Mouse (Mus musculus): Measurements from ENCODE around the gene Mon1a.
A peak's percentile ranks its signal among the peaks of the same experiment; 100 is the strongest.

The Mon1a gene

DNA sequence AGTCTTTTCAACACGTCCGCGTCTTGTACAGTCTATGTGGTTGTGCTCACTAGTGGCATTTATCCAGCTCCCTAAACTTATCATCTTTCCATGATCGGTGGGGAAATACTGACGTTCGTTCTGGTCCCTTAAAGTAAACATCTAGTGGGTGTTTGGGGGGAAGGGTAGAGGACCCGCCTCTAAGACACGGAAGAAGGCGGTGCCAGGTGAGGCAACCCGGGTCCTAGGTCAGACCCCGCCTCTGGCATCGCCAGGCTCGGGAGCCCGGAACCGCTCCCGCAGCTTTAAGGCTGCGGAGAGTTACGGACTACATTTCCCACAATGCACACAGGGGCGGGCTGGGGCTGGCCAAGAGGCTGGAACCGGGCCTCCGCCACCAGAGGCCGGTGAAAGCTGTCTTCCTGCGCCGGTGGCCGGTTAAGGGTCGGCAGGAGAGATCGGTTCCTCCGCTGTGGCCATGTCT lies at the start of gene Mon1a:
TSS of gene Mon1a (plus strand) at position 348 of the 463 bp plus-strand sequence.
- peak; percentile 89 to 91 for DNase-seq (ENCODE audit: low spot score in 2 of 2)

DNA sequence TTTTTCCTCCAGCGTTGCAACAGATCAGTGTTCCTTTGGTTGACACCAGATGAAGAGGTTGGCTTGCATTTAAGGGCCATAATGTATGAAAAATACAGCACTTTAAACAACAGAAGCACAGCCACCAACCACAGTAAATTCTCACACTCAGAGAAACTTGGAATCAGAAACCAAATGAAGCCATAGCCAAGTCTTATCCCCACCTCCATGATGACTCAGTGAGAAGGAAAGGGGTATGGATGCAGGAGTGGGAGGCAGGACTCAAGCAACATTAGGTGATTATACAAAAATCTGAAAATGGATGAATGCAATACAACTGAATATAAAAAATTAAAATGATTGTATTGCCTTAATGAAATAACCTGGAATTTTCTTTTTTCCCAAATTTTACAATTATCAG lies 49.1 kb upstream of the Mon1a start:
- DNase-seq (ENCODE audit: low spot score in 2 of 2) = peak in 1 of 2 experiments; percentile 13

DNA sequence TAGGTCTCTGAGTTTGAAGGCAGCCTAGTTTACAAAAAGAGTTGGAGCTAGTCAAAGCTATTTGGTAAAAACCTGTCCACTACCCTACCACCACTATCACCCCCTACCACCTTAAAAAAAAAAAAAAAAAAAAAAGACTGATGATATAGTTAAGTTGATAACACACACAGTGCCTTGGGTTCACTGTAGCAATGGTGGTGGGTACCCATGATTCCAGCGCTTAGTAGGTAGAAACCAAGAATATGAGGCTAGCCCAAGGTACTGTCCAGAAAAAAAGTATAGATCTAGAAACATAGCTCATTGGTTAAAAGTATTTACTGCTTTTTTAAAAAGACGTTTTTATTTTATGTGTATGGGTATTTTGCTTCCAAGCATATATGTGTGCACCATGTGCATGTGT lies 45.2 kb upstream of the Mon1a start:
- no peak for DNase-seq (ENCODE audit: low spot score in 2 of 2)

DNA sequence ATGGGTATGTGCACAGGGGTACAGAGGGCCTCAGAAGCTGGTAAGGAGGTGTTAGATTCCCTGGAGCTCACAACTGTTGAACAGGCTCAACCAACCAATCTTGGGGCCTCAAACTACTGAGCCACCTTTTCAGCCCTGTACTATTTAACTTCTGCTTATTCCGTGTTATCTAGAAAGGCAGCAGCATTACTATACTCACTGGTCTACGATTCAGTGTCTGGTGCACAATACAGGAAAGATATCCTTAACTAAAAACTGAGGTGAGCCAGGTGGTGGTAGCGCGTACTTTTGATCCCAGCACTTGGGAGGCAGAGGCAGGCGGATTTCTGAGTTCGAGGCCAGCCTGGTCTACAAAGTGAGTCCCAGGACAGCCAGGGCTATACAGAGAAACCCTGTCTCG lies 39.0 kb upstream of the Mon1a start:
- no peak for DNase-seq (ENCODE audit: low spot score in 2 of 2)

DNA sequence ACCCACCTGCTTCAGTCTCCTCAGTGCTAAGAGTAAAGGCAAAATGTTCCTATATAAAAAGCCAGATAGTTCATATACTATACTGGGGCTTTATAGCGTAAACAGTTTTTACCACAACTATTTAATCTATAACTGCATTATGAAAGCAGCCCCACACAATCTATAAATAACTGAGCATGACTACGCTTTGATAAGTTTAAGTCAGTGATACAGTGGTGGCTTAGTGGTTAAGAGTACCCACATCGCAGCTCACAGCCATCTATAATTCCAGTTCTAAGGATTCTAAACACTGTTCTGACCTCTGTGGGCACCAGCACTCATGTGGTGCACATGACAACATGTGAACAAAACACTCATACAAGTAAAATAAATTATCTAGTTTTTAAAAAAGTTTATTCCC lies 29.6 kb upstream of the Mon1a start:
- DNase-seq (ENCODE audit: low spot score in 2 of 2) = no peak

DNA sequence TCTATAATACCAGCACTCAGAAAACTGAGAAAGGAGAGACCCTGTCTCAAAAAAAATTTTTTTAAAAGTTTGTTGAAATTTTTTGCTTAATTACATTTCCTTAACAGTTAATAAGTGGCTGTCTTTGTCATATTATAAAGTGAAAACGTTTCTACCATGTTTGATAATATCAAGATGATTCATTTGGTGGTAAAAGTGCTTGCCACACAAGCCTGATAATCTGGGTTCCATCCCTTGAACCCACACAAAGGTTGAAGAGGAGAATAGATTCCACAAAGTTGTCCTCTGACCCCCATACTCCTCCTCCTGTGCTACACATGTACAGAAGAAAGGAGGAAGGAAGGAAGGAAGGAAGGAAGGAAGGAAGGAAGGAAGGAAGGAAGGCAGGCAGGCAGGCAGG lies 23.5 kb upstream of the Mon1a start:
- no peak for DNase-seq (ENCODE audit: low spot score in 2 of 2)

DNA sequence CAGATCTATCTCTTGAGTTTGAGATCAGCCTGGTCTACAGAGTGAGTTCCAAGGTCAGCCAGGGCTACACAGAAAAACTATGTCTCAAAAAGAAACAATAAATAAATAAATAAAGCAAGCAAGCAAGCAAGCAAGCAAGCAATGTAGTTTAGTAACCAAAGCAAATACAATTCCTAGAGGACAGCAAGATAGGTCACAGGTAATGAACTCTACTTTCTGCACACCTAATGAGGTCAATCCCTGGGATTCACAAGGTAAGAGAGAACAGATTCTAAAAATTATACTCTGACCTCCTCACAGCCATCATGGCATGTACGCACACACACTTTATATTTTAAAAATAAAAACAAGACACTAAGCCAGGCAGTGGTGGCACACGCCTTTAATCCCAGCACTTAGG lies 21.9 kb upstream of the Mon1a start:
- DNase-seq (ENCODE audit: low spot score in 2 of 2) = no peak

DNA sequence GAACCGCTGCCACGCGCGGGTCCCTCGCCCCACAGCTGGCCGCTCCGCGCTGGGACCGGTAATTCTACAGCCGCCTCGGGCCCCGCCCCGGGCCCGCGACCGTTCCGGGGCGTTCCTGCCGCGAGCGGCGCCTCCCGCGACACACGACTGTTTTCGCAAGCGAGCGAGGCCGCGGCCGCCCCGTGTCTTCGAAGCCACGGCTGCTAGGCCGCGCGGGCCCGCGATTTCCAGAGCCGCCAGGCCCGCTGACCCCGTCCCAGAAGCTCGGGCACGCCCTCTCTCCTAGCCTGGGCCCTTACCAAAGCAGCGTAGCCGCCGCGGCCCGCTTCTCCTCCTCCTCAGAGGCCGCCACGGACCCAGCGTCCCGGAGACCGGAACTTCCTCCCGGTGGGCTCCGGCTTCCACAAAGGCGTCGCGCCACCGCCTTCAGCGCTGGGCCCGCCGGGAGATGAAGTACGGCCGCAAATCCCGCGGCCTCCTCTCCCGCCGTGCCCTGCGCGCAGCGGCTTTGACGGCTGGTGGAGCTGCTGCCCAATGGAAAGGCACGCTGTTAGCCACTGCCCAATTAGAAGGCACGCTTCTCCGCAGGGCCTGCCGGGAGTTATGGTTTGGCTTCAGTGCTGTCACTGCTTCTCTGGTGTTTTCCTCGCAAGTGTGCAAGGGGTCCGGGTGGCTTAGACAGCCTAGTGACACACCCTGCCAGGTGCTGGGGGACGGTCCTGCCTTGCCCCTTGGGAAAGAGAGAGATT lies 15.4 kb upstream of the Mon1a start:
- DNase-seq (ENCODE audit: low spot score in 2 of 2) = peak; percentile 96 to 97

DNA sequence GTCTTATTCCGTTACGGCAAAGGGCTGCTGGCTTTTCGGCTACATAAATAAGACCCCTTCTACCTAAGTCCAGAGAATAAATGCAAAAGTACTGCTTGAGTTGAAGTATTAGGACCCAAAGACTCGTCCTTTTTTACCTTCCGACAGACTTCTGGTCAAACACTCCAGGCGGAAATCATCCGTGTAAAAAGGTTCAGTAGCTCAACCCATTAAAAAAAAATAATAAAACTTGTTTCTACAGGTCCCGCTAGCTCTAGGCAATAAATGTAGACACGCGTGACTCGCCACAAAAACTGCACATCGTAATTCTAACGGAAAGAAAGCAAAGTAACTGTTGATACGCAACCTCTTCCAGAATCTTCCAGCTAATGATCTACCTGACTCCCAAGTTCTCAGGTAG lies 14.8 kb upstream of the Mon1a start, which contains the start of gene Rbm6:
TSS of gene Rbm6 (minus strand) at position 101 of the 400 bp plus-strand sequence.
- no peak for DNase-seq (ENCODE audit: low spot score in 2 of 2)

DNA sequence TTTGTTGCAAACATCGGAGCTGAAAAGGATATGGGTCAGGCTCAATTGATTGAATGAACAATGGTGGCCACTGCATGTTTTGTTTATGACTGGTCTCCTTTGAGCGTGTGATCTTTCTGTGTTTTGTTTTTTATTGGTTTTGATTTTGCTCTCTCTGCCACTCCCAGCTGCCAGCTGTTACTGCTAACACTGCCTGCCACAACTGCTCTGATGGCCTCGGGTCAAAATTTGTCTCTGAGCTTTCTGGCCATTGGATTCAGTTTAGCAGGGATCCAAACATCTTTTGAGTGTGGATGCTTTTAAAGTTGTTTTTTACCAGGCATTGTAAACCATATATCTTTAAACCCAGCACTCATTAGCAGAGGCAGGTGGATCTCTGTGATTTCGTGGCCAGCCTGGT lies 7.5 kb upstream of the Mon1a start:
- DNase-seq (ENCODE audit: low spot score in 2 of 2) = no peak

DNA sequence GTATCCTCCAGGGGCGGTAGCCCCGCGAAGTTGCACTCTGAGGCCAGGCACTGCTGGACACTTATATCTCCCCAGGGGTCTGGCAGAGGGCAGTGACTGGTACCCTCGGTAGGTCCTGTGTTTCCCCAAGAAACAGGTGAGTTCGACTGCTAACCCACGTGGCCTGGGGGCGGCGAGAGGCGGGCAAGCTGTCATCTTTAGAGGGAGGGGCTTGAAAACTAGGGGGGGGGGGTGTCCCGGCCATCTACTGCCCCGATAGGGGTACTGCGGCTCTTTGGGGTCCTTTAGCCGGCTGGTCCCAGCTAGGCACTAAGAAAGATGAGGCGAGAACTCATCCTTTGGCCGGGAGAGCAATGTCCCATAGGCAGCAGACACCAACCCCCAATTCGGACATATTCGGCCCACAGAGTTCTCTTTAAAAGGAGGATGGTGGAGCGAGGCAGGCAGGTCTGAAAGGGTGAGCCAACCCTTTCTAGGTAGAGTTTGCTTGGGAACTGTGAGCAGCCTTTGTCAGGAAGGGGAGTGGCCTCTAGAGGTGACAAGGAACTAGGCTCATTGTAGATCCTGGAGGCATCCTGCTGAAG lies 408 bp downstream of the Mon1a start:
- no peak for DNase-seq (ENCODE audit: low spot score in 2 of 2)

DNA sequence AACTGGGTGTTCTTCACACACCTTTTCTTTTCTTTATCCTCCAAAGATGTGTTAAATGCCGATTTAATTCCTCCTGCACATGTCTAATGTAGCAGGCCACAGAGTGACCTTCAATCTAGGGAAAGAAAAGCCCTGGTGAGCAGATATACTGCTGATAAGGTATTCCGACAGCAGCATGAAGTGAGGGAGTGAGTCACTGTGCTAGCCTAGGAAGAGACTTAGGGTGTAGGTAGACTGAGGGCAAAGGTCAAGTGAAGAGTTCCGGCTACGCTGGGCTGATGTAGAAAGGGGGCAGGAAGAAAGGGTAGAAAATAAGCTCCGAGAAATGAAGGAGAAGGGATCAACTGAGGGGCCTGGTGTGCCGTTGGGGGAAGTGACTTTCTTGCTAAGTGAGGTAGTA lies 2.3 kb downstream of the Mon1a start:
- no peak for DNase-seq (ENCODE audit: low spot score in 2 of 2)

DNA sequence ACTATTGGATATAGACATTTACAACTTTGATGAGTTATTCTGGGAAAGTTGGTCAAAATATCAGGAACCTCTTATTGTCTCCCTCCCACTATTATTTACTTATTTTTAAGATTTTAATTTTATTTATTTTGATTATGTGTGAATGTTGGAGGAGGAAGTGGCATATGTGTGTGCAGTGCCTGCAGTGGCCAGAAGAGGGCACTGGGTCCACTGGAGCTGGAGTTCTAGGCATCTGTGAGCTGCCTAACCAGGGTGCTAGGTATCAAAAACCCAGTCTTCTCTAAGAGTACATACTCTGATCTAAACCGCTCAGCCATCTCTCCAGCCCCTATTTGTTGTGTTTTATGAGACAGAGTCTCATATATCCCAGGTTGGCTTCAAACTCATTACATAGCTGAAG lies 3.1 kb downstream of the Mon1a start:
- no peak for DNase-seq (ENCODE audit: low spot score in 2 of 2)

DNA sequence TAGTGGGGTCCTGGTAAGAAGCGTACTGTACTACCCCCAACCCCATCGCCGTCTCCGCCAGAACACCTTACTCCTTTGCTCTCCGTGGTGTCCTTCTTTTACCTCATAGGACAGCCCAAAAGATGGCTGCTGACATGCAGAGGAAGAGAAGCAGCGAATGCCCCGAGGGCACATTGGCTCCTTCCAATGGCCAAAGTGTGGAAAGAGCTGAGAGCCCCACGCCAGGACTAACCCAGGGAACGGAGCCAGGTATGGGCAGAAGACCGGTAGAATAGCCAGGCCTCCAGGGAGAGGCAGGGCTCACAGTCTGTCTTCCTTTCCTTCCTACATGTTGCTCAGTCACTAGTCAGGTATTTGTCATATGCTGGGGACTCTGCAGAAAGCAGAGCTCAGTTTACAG lies 10.6 kb downstream of the Mon1a start:
- no peak for DNase-seq (ENCODE audit: low spot score in 2 of 2)

DNA sequence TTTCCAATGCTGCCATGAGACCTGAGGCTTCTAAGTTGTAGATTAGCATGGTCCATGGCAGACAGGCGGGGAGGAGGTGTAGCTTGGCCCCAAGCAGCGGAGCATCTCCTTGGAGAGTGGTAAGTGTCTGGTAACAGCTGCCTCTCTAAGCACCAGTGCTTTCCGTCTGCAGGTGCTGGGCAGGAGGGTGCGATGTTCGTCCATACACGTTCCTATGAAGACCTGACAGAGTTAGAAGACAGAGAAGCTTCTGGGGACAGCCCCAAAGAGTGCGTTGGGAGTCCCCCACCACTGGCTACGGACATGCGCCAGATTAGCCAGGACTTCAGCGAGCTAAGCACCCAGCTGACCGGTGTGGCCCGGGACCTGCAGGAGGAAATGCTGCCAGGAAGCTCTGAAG lies 11.9 kb downstream of the Mon1a start:
- no peak for DNase-seq (ENCODE audit: low spot score in 2 of 2)

DNA sequence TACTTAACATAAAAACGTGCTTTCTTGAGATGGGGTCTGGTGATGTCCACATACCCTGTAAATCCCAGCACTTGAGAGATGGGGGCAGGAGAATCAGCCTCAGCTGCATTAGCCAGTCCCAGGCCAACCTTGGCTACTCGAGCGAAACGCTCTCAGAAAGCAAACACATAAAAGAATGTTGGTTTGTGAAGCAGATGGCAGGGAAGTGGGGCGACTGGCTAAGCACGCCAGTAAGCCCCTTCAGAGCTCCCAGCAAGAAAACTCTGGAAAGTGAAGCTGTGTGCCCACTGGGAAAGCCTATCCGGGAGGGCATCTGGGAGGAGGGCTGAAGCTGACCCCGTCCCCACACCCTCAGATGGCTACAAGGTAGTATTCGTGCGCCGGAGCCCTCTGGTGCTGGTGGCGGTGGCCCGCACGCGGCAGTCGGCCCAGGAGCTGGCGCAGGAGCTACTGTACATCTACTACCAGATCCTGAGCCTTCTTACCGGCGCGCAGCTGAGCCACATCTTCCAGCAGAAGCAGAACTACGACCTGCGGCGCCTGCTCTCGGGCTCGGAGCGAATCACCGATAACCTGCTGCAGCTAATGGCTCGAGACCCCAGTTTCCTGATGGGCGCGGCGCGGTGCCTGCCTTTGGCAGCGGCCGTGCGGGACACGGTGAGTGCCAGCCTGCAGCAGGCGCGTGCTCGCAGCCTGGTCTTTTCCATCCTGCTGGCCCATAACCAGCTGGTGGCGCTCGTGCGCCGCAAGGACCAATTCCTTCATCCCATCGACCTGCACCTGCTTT lies 13.1 kb downstream of the Mon1a start:
- DNase-seq (ENCODE audit: low spot score in 2 of 2) = peak; percentile 83 to 88

DNA sequence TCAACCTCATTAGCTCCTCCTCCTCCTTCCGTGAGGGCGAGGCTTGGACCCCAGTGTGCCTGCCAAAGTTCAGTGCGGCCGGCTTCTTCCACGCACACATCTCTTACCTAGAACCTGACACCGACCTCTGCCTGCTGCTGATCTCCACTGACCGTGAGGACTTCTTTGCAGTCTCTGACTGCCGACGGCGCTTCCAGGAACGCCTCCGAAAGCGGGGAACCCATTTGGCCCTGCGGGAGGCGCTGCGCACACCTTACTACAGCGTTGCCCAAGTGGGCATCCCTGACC lies 13.6 kb downstream of the Mon1a start:
- no peak for DNase-seq (ENCODE audit: low spot score in 2 of 2)

DNA sequence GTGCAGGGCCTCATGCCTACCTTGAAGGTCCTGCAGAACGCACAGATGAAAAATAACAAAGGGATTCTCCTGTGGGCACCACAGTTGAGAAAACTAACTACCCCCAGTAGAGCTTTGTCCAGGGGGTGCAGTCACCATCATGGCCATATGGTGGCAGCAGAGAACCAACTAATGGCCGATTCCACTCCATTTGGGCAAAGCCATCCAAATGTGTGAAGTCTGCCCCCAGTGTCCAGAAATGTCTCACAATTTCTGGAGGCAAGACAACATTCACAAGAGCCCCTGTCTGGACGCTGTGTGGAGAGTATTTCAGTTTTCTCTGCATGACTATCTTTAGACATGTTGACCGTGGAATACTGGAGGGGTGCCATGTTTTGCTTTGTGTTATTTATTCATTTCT lies 16.8 kb downstream of the Mon1a start:
- peak; percentile 89 to 92 for DNase-seq (ENCODE audit: low spot score in 2 of 2)

DNA sequence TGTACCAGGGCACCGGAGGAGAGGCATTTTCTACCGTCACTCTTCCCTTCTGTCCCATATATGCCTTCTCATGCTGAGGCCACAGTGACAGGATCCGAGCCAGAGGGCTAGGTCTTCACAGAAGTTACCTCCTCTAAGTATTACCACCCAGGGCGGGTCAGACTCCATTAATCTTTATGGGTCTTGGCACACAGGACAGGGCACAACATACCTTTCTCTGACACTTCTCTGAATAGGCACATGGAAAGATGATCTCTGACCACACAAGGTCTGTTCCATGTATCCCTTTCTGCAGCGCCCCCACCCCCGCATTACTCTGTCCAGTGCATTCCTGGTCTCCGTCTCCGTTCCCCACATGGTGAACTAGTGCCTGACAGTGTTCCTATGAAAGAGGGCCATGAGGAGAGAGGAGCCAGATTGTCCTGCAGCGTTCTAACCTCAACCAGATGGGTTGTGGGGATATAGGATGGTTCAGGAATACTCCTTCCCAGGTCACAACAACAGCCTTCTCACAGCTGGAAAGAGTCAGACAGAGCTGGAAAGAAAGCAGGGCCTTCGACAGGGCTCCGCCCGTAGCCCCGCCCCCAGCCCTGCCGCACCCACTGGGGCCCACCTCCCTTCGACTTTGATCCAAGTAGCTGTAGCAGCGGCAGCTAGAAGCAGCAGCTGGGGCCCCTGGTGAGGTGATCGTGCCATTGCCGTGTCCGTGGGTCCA lies 18.5 kb downstream of the Mon1a start, which contains the start of gene Mst1r:
TSS of gene Mst1r (plus strand) at position 622 of the 715 bp plus-strand sequence.
- no peak for DNase-seq (ENCODE audit: low spot score in 2 of 2)

DNA sequence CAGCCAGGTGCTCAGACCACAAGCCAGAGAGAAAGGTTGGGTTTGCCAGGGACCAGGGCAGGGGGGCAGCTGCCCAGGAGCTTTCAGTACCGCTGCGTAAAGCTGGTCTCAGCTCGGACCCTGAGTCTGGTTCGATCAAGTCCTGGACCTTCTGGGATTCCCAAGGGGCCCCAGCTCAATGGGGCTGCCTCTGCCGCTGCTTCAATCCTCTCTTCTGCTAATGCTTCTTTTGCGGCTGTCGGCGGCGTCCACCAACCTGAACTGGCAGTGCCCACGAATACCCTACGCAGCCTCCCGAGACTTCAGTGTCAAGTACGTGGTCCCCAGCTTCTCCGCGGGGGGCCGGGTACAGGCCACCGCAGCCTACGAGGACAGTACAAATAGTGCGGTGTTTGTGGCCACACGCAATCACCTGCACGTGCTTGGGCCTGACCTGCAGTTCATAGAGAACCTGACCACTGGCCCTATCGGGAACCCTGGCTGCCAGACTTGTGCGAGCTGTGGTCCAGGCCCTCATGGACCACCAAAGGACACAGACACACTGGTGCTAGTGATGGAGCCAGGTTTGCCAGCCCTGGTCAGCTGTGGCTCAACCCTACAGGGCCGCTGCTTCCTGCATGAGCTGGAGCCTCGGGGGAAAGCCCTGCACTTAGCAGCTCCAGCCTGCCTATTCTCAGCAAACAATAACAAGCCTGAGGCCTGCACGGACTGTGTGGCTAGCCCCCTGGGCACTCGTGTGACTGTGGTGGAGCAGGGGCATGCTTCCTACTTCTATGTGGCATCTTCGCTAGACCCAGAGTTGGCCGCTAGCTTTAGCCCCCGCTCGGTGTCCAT lies 19.2 kb downstream of the Mon1a start:
- no peak for DNase-seq (ENCODE audit: low spot score in 2 of 2)

DNA sequence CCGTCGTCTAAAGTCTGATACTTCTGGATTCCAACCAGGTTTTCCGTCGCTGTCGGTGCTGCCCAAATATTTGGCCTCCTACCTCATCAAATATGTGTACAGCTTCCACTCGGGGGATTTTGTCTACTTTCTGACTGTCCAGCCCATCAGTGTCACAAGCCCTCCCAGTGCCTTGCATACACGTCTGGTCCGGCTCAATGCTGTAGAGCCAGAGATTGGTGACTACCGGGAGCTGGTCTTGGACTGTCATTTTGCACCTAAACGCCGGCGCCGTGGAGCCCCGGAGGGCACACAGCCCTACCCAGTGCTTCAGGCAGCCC lies 19.8 kb downstream of the Mon1a start:
- DNase-seq (ENCODE audit: low spot score in 2 of 2) = no peak

Data from frontal cortex, postnatal 36 days (tissue).